Mouse (Mus musculus) testis, adult 2 months (tissue): ENCODE data around the gene Jazf1.

Experiments
- CTCF ChIP-seq: fragments of 200-500 bp; IDR thresholded peaks from 2 replicates; pipeline ENCODE4 v1.5.1; 2012; ENCODE audit warnings: low read depth, mild to moderate bottlenecking, inconsistent platforms, low read length, moderate library complexity; ENCODE audit not compliant: control insufficient read depth, insufficient read depth, insufficient replicate concordance
- POLR2A ChIP-seq: fragments of 200-500 bp; IDR thresholded peaks from 2 replicates; pipeline ENCODE4 v1.6.1; 2012; ENCODE audit warnings: low read depth, mild to moderate bottlenecking, inconsistent platforms, low read length, moderate library complexity; ENCODE audit not compliant: control insufficient read depth

GRCm38 (mm10) chr6:52905100-52905499 lies 163.3 kb downstream of the Jazf1 start:
- TF ChIP-seq CTCF: no peak
- TF ChIP-seq POLR2A: no peak
